Mouse (Mus musculus) thymus, adult 18-20 months (tissue): ENCODE data around the gene Tnip3.

ENCODE experiments used
- DNase-seq, 2 experiments: peaks; one replicate each; pipeline ENCODE4 v3.0.0; 2022; ENCODE audit warnings: mixed read lengths in 2 of 2

Gene Tnip3

DNA sequence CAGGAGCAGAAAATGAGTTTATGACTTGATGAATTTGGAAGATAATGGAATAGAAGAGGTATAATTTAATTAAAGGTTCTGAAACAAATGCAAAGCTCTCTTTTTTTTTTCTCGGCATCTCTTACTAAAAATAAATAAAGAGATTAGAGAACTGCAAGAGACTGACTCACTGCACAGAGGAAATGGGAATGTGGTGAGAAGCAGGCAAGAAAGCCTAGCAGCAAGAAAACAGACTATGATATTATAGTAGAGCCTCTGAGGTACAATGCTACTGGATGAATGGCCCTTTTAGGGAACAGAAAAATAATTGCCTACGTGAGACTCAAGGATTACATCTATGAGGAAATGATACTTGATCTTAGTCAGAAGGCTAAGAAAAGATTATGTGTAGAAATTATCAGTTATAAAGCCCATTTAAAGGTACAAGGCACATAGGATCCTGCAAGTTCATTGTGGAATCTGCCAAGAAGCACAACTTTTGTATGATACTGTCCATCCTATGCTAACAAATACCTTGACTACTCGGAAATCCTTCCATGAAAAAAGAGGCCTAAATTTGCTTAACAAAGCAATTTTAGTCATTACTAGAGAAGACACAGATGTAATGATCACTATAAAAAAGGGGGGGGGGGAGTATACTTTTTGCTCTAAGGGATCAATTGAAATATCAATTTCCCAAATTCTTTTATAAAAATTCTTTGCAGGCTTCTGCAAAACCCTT, 60.4 kb downstream of the Tnip3 start:
- no peak for DNase-seq

DNA sequence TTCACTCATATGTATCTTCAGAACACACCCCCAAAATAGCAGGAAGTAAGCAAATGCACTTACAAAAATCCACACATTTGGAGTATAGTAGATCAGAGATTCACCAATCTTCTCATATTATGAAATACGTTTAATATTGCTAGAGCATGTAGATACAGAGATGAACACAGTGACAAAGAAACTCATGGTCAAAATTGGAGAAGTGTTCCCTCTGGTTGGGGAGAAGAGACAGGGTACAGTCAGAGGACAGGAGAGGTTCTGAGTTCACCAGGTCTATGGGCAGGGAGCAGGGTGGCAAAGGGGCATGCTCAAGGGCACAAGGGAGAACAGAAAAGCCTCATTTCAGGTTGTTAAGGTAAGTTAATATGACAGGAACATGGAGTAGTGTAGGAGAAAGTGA, 63.7 kb downstream of the Tnip3 start:
- no peak for DNase-seq

DNA sequence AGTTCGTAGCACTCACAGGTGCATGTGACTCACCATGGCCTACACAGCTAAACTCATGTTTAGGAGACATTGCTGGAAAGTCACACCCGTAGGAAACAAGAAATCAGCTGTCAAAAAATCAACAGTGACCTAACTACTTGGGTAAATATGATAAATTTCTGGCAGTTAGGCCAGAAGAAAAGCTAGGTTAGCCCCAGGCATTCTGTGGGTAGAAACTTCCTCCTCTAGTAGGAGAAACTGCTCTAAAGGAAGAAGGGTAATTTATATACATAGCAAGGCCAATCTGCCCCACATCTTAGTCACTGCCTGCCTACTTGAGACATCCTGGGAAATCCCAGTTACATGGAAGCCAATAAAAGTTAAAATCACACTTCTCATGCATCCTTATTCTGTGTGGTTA, 64.9 kb downstream of the Tnip3 start:
- no peak for DNase-seq

DNA sequence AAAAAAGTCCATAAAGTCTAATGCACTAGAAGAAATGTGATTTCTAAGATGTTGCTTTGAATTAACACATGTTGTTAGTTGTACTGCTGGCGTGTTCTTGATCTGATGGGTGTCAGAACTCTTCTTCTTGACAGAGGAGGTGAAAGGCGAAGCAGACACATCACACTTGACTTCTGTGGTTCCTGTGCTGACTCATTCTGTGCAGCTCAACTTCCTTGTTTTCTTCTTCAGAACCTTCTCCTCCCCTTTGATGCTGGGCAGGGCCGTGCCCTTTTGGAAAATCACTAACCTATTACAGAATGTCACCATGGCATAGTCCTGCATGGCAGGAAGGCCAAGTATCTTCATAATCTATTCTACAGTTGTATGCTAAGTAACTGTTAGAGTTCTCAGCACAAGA, 69.1 kb downstream of the Tnip3 start:
- peak in 1 of 2 experiments; percentile 11 for DNase-seq

DNA sequence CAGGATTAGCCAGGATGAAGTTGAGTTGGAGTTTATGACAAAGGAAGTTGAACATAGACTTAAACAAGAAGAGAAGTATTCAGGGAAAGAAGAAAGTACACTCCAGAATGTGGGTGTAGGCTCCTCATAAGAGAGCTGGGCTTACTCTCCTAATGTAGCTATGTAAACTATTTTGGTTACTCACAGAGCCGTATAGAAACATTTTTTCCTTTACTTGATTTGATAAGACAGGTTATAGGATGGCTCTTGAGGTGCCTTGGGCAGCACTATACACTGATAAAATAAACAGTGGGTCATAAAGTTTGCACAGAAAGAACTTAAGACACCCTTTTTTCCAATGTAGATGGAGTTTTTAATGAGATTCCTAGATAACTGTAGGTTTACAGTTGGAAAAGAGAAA, 70.3 kb downstream of the Tnip3 start:
- DNase-seq: no peak

DNA sequence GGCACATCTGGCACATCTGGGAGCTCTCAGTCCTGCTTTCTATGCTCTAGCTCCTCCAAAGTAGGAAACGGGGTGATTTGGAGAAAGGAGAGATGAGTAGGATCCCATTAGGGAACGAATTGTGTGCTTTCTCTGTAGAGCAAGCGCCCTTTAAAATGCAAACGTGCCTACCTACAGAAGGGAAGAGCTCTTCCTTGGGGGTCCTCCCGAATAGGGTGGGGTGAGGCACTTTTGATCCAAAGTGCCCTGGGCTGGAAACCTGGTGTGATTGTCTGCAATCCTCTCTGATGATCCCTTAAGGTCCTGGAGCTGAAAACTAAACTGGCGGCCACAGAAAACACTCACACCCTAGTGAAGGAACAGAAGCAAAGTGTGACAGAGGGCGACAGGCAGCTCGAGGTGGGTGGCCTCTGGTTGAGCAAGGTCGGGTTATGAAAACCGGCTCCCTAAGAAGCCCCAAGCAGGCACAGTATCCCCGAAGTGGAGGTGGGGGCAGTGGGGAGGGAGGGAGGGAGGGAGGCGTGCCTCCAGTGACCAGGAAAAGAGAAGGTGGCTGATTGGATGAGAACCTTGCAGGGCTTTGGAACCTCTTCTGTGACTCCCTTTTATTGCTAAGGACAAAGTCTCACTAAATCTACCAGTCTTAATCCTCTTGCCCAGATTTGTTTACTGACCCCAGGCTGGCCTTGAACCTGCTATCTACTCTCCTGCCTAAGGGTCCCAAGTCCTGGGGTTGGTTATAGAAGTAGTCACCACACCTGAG, 72.1 kb downstream of the Tnip3 start:
- DNase-seq: no peak

DNA sequence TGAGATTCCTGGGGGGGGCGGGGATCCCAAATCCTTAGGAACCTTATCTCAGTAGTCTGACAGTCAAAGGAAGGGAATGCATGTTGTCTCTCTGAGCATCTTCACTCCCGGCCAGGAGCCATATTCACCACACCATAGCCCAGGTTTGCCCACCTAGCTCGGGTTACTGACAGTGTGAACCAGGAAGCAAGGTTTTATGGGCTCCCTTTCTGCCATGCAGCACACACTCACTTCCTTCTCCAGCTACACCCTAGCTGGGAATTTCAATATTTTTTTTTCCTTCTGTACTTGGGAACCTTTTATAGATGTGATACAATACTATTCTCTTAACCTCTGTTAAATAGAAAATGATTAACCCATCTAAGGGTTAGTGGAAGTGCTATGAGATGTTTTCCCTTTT, 73.4 kb downstream of the Tnip3 start:
- DNase-seq: no peak

DNA sequence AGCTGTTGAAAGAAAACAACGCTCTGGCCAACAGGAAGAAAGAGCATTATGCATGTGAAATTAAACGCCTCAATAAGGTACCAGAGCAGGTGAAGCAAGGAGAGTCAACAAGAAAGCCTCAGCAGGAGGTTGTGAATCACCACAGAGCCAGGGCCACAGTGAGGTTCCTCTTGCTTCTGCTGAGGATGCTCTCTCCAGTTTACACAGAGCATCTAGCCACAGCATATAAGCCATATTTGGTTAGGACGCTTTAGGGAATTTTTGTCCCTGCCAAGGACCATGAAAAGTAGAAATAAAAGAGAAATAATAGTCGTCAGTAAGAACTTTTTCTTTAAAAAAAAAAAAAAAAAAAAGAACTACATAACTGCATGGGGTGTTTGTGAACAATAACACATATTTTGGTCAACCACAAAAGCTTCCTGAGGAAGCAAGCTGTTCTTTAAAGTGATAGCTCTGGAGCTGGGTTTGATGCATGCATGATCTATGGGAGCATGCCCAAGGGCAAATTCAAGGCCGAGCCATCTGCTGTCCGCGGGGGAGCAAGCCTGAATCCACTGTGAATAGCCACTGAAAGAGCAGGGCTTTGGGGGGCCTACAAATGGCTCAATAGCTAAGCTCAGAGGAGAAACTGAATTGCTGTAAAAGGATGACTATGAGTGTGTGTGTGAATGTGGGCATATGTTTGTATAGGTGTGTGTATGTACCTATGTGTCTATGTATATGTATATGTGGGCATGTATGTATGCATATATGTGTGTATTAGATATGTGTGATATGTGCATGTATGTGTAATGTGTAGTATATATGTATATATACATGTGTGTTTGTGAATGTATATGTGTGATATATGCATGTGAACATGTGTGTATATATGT, 75.0 kb downstream of the Tnip3 start:
- DNase-seq: no peak

DNA sequence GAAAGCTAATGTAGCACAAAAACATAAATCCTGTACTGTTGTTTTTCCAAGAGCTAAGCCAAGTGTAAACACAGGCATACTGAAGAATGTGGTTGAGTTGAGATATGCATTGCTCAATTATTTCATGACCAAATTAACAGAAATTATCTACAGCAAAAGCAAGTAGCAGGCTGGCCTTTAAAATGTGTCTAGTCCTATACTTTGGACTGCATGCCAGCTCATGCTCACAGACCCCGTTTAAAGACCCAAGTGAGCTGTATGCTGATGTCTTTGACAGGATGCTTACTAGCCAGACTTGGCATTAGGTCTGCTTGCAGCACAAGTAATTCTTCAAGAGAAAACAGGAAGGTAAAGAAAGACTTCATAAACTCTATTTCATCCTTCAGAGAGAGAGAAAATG, 75.8 kb downstream of the Tnip3 start:
- no peak for DNase-seq

DNA sequence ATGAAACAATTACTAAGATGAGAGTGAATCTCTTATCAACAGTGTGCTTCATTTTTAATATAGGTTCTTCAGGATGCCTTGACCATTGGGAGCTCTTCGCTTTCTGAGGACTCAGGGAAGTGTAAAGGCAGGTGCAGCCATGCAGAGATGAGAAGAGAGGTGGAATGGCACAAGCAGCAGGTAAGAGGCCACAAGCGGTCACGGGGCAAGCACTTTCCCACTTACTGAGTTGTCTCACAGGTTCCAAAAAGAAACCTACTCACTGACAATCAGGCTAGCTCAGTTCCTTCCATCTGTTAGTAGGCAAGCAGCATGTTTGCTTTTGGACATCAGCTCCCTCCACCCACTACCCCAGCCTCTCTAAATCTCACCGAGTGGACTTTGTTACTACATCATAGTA, 80.7 kb downstream of the Tnip3 start:
- no peak for DNase-seq

DNA sequence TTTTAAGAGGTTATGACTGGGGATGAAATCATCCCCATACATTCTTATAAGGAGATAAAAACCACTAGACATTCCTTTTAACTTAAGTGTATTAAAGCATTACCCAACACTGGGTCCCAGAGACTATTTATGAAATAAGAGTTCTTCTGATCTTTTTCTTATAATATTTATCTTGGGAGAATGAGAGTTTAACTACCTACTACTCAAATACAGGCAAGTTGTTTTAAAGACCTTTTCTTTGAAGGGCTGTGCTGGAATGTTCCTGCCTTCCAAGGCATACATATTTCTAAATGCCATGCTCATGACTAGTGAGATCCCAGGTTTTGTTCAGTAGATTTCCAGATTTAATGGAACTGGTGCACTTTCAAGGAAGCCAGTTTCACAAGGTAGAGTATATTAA, 81.8 kb downstream of the Tnip3 start:
- DNase-seq: no peak

DNA sequence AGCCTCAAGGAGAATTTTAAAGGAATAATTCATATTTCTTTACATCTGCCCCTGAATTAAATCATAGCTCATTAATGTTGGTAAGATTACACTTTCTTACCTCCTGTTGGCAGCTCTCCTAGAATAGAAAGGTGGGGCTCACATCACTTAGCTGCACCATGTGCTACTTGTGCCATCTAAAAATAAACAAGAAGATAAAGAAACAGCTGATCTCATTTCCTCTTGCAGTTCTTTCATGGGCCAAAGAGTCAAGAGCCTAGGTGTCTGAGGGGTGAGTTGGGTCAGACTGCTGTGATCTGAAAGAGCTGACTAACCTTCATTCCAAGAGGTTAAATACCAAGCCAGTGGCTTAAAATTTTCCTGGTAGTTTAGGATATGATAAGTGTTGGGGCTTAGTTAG, 86.7 kb downstream of the Tnip3 start:
- no peak for DNase-seq

DNA sequence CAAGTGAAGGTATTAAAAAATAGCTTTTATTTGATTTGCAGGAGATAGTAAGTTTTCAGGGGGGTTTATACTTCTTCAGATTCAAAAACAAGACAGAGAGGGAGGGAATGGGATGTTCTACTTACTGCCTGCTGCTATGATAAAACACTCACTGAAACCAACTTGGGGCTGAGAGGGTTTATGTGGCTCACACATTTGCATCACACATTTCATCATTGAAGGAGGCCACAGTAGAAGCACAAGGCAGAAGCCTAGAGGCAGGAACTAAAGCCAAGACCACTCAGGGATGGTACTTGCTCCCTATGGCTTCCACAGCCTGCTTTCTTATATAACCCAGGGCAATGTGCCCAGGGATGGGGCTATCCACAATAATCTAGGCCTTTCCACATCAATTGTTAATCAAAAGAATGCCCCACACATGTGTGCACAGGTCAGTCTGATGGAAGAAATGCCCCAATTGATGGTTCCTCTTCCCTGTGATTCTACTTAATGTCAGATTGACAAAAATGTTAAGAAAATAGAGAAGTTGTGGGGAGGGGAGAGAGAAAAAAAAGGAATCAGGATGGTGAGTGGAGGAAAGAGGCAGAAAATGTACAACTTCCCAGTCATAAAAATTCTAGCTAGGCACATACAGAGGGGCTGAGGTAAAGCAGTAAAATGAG, 88.9 kb downstream of the Tnip3 start:
- DNase-seq: no peak

DNA sequence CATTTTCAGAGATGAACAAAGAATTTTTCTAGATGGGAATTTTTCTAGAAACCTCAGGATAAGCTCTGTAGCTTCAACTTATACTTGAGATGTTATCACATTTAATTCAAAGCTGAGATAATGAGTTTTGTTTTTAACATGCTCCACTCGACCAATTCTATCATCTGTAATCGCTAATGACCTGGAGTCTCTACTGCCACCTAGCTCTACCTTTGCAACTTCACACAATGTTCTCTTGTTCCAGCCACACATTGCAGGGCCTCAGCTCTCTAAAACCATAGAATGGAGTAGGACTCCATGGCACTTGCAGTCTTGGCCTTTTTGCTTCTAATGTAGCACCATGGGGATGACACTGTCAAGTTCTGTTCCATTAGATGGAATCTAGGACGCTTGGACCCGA, 90.5 kb downstream of the Tnip3 start:
- DNase-seq: no peak

DNA sequence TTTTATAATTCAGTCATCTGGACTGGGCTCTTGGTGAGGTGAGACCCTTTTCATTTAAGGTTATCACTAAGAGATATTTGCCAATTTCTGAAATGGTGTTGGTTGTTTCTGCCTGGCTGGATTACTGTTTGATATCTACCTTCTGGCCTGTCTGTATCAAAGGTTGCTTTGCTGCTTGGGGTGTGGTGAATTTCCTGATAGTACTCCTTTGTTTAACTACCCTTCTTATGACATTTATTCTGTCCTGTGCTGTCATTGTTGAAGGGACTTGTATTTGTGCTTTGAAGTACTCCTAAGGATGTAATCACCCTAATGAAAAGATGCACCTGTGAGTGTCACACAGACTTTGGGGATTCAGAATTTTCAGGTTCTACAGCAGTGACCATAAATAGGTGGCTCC, 96.1 kb downstream of the Tnip3 start:
- DNase-seq: no peak

DNA sequence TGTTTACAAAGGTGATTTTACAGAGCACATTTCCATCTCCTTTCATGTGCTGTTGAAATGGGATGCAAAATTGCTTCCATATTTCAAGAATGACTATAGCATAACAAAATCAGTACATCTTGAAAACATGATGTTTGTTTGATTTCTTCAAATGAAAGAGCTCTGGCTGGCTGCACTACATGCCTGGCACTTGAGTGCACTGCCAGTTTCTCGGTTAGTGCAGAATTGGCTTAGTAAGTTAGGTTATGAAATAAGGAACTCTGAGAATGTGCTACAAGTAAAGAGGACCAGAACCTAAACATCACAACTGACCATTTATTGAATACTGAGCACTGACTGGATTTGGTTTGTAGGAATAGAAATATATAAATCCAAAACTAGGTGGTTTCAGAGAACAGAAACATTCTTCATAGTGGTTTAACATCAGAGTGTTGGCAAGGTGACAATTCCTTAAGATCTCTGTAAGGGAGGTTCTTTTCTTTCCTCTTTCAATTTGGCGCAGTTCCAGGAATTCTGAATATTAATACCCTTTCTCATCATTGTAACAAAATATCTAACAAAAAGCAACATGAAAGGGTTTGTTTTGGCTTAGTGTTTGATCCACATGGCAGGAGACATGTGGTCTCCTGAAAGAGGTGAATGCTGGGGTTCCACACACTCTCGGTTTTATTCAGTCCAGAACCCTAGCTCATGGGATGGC, 98.1 kb downstream of the Tnip3 start:
- DNase-seq: no peak

DNA sequence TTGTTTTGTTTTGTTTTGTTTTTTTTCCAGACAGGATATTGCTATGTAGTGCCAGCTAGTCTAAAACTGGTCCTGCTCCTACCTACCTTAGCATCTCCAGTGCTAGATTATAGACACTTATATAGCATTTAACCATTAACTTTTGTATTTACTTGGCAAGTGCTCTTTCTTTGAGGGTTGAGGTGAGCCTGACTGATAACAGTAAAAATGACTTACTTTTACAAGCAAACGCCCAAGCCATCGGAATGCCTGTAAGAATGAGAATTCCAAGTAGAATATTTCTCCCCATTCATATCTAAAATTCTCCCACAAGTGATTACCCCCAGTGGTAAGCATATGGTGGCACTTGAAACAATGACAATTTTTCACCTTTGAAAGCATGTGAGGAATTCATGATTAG, 105.5 kb downstream of the Tnip3 start:
- no peak for DNase-seq

DNA sequence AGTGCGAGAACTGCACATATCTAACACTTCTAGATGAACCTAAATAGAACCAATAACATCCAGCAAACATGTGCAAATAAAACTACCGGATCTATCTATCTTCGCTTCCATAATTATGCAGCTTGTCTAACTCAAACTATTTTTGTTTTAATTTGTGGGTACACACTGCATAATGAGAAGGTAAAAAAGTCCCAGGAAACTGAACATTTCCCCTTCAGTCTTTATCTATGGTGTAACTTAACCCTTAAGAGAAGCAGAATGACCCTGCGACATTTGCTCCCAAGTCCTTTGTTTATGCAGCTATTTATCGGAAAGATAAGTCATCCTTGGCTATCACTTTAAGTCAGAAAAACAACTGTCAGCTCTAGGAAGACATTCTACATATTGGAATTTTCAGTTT, 107.1 kb downstream of the Tnip3 start:
- DNase-seq: no peak

DNA sequence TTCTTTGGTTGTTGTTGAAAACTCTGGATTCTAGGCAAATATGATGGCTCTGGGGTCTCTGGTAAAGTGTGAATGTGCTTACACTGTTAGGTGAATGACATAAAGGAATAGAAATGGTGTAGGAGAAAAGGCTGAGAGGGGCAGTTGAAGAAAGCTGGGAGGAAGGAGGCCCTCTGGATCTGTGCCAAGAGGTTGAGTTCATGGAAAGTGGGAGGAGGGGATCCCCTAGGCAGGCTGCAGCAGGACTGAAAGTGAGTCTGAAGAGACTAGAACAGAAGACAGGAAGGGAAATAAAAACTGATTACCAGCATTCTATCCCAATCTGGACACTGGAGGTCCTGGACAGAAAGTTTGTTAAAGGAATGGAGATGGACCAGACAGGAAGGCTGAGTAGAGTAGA, 117.3 kb downstream of the Tnip3 start:
- DNase-seq: no peak

DNA sequence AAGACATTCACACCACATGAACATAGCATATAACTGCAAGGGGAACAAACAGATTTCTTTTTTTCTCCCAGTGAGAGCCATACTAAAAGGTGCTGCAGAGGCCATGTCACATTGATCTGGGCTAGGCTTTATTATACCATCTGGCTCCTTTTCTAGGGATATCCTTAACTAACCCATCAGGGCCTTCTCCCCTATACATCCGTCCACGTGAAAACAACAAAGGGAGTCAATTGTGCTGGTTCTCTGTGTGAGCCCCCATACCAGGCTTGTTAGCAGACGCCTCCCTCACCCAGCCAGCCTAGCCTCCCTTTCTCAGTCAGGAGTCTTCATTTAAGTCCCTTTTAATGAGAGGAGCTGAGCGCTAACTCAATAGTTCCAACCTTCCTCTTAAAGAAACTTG, 119.0 kb downstream of the Tnip3 start:
- DNase-seq: no peak

DNA sequence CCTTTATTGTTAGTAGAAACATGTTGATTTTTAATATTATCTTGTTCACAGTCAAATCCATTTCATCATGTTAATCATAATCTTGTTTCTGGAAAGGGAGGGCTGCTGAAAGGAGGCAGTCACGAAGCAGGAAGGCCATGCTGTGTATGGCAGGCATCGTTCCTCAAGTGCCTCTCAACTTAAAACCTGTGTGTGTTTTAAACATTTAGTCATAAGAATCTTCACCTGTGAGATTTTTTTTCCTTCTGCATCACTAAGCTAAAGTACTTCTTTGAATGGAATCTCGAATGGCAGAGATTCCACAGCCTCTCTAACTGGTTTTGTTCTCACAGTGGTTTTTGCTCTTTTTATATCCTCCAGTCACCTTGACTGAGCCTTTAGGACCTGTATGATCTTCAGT, 121.3 kb downstream of the Tnip3 start:
- no peak for DNase-seq

DNA sequence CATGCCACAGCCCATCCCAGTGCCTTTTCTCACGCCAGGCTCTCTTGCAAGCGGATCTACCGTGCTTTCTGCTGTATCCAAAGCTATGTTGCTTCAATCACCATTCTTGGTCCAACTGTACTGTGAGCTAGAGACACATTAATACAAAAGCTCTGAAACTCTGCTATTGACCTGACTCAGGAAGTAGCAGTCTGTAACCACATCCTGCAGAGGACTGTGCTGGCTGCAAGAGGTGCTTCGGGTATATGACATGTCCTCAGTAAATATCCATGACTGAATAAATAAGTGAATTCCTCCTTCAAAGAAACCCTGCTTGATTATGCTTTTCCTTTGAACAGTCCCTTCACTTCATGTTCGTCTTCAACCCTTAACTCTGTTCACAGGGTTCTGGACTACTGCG, 122.6 kb downstream of the Tnip3 start:
- DNase-seq: peak in 1 of 2 experiments; percentile 37

DNA sequence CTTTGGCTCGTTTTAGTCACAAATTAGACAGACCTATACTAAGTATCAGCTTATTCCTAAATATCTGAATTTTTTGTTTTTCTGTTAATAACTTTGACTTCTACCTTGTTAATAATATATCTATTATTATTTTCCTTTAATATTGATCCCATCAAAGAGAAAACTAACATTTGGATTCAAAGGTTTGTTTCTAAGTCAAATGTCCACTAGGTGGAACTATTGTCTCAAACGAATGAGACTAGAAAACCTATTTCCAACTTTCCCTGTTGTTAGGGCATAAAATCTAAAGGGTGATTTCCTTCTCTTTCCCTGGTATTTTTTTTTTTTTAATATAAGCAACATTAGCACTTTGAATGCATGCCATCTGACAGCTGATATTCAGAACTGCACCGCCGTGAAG, 126.3 kb downstream of the Tnip3 start:
- DNase-seq: no peak
